Mouse (Mus musculus) kidney, postnatal 10 days (tissue): ENCODE data around the gene Atp8b5.
A peak's percentile ranks its signal among the peaks of the same experiment; 100 is the strongest.

Source experiments
- DNase-seq: peaks from one replicate; pipeline ENCODE4 v3.0.0; 2021; ENCODE audit warnings: mixed read lengths

Atp8b5 gene

GRCm38 (mm10) chr4:43416071-43416490 is 149.1 kb downstream of the Atp8b5 start:
- peak; percentile 11 for DNase-seq

GRCm38 (mm10) chr4:43417269-43418062 is 150.5 kb downstream of the Atp8b5 start:
- peak; percentile 30 for DNase-seq

- no peak for DNase-seq
Measured at GRCm38 (mm10) chr4:43418450-43418849, 151.5 kb downstream of the Atp8b5 start.

GRCm38 (mm10) chr4:43418973-43419656 is 152.2 kb downstream of the Atp8b5 start:
- peak; percentile 78 for DNase-seq

- DNase-seq, result peak; percentile 27
Measured at GRCm38 (mm10) chr4:43419801-43420281, 152.9 kb downstream of the Atp8b5 start.

GRCm38 (mm10) chr4:43420305-43420704 is 153.3 kb downstream of the Atp8b5 start:
- DNase-seq, result peak; percentile 90

GRCm38 (mm10) chr4:43421632-43422240 is 154.8 kb downstream of the Atp8b5 start:
- DNase-seq, result peak; percentile 25
